Mouse (Mus musculus): Measurements from ENCODE around the gene Car10.

The Car10 gene

GRCm38 (mm10) chr11:93594033-93594432 lies 496.2 kb downstream of the Car10 start:
- DNase-seq: peak; percentile 14

GRCm38 (mm10) chr11:93598175-93598574 lies 500.3 kb downstream of the Car10 start:
- no peak for DNase-seq

- DNase-seq: no peak
Observed at GRCm38 (mm10) chr11:93599755-93600154, 501.9 kb downstream of the Car10 start.

GRCm38 (mm10) chr11:93603575-93603974 lies 505.7 kb downstream of the Car10 start:
- DNase-seq: no peak

GRCm38 (mm10) chr11:93607111-93607510 lies 509.3 kb downstream of the Car10 start:
- DNase-seq: no peak

GRCm38 (mm10) chr11:93608716-93609115 lies 510.9 kb downstream of the Car10 start:
- DNase-seq: no peak

GRCm38 (mm10) chr11:93612071-93612470 lies 514.2 kb downstream of the Car10 start:
- no peak for DNase-seq

- no peak for DNase-seq
Observed at GRCm38 (mm10) chr11:93614851-93615250, 517.0 kb downstream of the Car10 start.

- no peak for DNase-seq
Observed at GRCm38 (mm10) chr11:93623605-93624004, 525.8 kb downstream of the Car10 start.

- DNase-seq: no peak
Observed at GRCm38 (mm10) chr11:93639410-93639809, 541.6 kb downstream of the Car10 start.

GRCm38 (mm10) chr11:93640954-93641353 lies 543.1 kb downstream of the Car10 start:
- no peak for DNase-seq

- no peak for DNase-seq
Observed at GRCm38 (mm10) chr11:93642331-93642730, 544.5 kb downstream of the Car10 start.

- no peak for DNase-seq
Observed at GRCm38 (mm10) chr11:93643006-93643405, 545.2 kb downstream of the Car10 start.

GRCm38 (mm10) chr11:93643436-93643835 lies 545.6 kb downstream of the Car10 start:
- no peak for DNase-seq

- DNase-seq: no peak
Observed at GRCm38 (mm10) chr11:93646216-93646615, 548.4 kb downstream of the Car10 start.

Measured in kidney, adult 11 months (tissue).